Mouse (Mus musculus): ENCODE results near the gene Ccdc162. TPM values are rescaled to one million over a fixed set of nuclear protein-coding genes. Genes with fewer than 3 reads are reported as not detected.
"Not testable (repeated sequence)": the region's sequence is repeated elsewhere in the genome, so short reads cannot be mapped to it uniquely, and the experiment has no call there.

Ccdc162 gene
- polyA plus RNA-seq, 1 experiment from 2014 or later, result 0.91 TPM

- Histone ChIP-seq H3K9ac (no peak overlapping the region), H3K27ac (no peak overlapping the region), H3K36me3 (peaks cover 69% of the 10 kb centered on the region), H3K9me3 (no peaks in the 10 kb centered on the region), H3K4me3 (no peak overlapping the region), H3K4me1 (no peaks in the 10 kb centered on the region), H3K27me3 (no peaks in the 10 kb centered on the region), H3K4me2 (replicated peaks) (no peak overlapping the region)
- ATAC-seq (ENCODE audit: insufficient number of reproducible peaks, insufficient read depth, low FRiP score, low TSS enrichment), result no peak
- WGBS, result 86% methylated on average over 5 of the region's 5 CpGs
Observed at GRCm38 (mm10) chr10:41529972-41530371, 186.5 kb downstream of the Ccdc162 start.

- Histone ChIP-seq H3K9ac (no peak overlapping the region), H3K4me1 (peaks cover 19% of the 10 kb centered on the region), H3K36me3 (peaks cover 50% of the 10 kb centered on the region), H3K27me3 (no peaks in the 10 kb centered on the region), H3K4me2 (replicated peaks) (no peak overlapping the region), H3K4me3 (no peak overlapping the region), H3K9me3 (no peaks in the 10 kb centered on the region), H3K27ac (no peak overlapping the region)
- WGBS, result 80% methylated on average over 1 of the region's 1 CpGs
- ATAC-seq (ENCODE audit: insufficient number of reproducible peaks, insufficient read depth, low FRiP score, low TSS enrichment), result no peak
Observed at GRCm38 (mm10) chr10:41525696-41526095, 190.7 kb downstream of the Ccdc162 start.

- Histone ChIP-seq H3K9ac (no peak overlapping the region), H3K4me1 (peaks cover 19% of the 10 kb centered on the region), H3K27me3 (no peaks in the 10 kb centered on the region), H3K36me3 (peaks cover 32% of the 10 kb centered on the region), H3K4me2 (replicated peaks) (no peak overlapping the region), H3K27ac (no peak overlapping the region), H3K4me3 (no peak overlapping the region), H3K9me3 (no peaks in the 10 kb centered on the region)
- no peak for ATAC-seq (ENCODE audit: insufficient number of reproducible peaks, insufficient read depth, low FRiP score, low TSS enrichment)
- 76% methylated on average over 3 of the region's 3 CpGs for WGBS
Observed at GRCm38 (mm10) chr10:41523386-41523785, 193.0 kb downstream of the Ccdc162 start.

DNA sequence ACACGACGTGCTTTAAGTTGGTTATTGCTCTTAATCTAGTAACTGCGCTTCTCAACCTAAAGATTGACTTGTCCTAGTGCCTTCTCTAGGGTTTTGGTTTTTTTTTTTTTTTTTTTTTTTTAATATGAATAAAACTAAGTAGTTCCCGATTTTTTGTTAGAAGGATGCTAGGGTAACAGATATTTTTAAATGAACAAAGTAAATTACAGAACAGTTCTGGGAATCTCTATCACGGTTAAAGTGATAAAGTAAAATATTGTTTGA lies 196.1 kb downstream of the Ccdc162 start:
- H3K4me3 ChIP-seq, result peak overlapping the region; percentile 96
- ATAC-seq (ENCODE audit: insufficient number of reproducible peaks, insufficient read depth, low FRiP score, low TSS enrichment), result no peak
- H3K9ac ChIP-seq, result peak overlapping the region; percentile 93
- no peak overlapping the region for H3K27ac ChIP-seq
- H3K36me3 ChIP-seq, result peaks cover 14% of the 10 kb centered on the region
- H3K4me1 ChIP-seq, result peaks cover 19% of the 10 kb centered on the region
- peak overlapping the region; percentile 83 for H3K4me2 ChIP-seq (replicated peaks)
- 6% methylated on average over 5 of the region's 5 CpGs for WGBS
- no peaks in the 10 kb centered on the region for H3K9me3 ChIP-seq
- H3K27me3 ChIP-seq, result no peaks in the 10 kb centered on the region

GRCm38 (mm10) chr10:41519640-41520409 lies 196.6 kb downstream of the Ccdc162 start:
- Histone ChIP-seq H3K27me3 (no peaks in the 10 kb centered on the region), H3K27ac (peak overlapping the region; percentile 96), H3K4me2 (replicated peaks) (peak overlapping the region; percentile 83), H3K9me3 (no peaks in the 10 kb centered on the region), H3K36me3 (peaks cover 11% of the 10 kb centered on the region; the same call in 1 of the 2 replicates), H3K9ac (peak overlapping the region; percentile 93), H3K4me1 (peaks cover 19% of the 10 kb centered on the region), H3K4me3 (peak overlapping the region; percentile 96)
- ATAC-seq (ENCODE audit: insufficient number of reproducible peaks, insufficient read depth, low FRiP score, low TSS enrichment), result no peak; the same call in 1 of the 2 replicates
- under 1% methylated on average over 65 of the region's 65 CpGs for WGBS

DNA sequence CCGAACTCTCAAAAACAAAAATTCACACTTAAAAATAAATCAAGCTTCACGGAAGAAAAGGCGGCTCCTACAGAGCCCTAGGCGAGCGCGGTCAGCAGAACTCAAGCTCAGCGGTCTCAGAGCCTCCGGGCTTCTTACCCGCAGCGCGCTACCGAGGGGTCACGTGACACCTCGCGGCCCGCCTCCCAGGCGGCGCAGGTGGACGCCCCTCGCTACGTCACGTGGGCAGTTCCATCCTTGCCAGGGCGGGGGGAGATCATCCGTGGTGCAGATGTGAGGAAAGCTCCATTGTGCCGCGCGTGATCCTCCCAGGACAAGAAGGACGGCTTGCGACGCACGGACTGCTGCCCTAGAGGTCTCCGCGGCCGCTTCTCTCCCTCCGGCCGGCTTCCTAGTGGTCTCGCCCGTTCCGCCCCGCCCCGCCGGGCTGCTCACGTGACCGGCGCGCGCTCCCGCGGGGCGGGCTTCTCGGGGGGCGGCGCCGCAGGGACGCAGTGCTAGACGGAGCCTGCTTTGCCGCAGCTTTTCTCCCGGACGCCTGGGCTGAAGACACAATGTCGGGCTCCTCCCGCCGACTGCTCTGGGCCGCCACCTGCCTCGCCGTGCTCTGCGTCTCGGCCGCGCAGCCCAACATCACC lies 197.3 kb downstream of the Ccdc162 start, which contains the start of gene Cd164:
Cd164 (plus strand) TSS at position 434 of the 638 bp plus-strand sequence.
- Histone ChIP-seq H3K4me1 (peaks cover 19% of the 10 kb centered on the region), H3K9ac (peak within 1 kb of the TSS; percentile 93), H3K27ac (peak within 1 kb of the TSS; percentile 96), H3K4me2 (replicated peaks) (peak within 1 kb of the TSS; percentile 83), H3K4me3 (peak within 1 kb of the TSS; percentile 96), H3K36me3 (0 out of 2 replicates have a peak, but pooled peaks cover 5% of the 10 kb centered on the region), H3K27me3 (no peaks in the 10 kb centered on the region), H3K9me3 (no peaks in the 10 kb centered on the region)
- ATAC-seq (ENCODE audit: insufficient number of reproducible peaks, insufficient read depth, low FRiP score, low TSS enrichment), result peak; percentile 92
- WGBS, result under 1% methylated on average over 69 of the region's 69 CpGs

DNA sequence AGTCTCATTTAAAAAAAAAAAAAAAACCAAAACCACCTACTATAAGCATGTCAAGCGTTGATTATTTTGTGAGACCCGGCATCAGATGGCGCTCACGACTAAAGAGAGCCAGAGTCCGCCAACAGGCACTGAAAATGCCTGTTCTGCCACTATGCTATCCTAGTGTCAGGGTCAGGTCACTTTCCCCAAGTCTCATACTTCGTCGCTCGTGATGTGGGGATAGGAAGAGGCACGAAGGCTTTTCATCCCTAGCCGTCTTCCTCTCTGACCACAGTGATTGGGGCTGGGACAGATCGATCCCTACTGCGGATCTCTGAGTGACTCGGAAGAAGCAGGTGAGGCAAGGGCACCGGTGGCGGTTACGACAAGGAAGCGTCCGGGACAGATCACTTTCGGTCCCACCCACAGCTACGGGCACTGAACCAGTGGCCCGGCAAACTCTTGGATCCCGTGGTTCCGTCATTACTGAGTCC lies 197.9 kb downstream of the Ccdc162 start:
- under 1% methylated on average over 23 of the region's 23 CpGs for WGBS
- Histone ChIP-seq H3K9ac (peak overlapping the region; percentile 93), H3K4me2 (replicated peaks) (peak overlapping the region; percentile 83), H3K4me3 (peak overlapping the region; percentile 96), H3K9me3 (no peaks in the 10 kb centered on the region), H3K36me3 (no peaks in the 10 kb centered on the region), H3K4me1 (peaks cover 19% of the 10 kb centered on the region), H3K27ac (peak overlapping the region; percentile 96), H3K27me3 (no peaks in the 10 kb centered on the region)
- peak; percentile 79 for ATAC-seq (ENCODE audit: insufficient number of reproducible peaks, insufficient read depth, low FRiP score, low TSS enrichment)

- ATAC-seq (ENCODE audit: insufficient number of reproducible peaks, insufficient read depth, low FRiP score, low TSS enrichment), result no peak
- H3K27ac ChIP-seq, result no peak overlapping the region
- H3K4me1 ChIP-seq, result no peaks in the 10 kb centered on the region
- no peak overlapping the region for H3K4me2 ChIP-seq (replicated peaks)
- no peak overlapping the region for H3K4me3 ChIP-seq
- H3K27me3 ChIP-seq, result no peaks in the 10 kb centered on the region
- no peaks in the 10 kb centered on the region for H3K36me3 ChIP-seq
- H3K9me3 ChIP-seq, result no peaks in the 10 kb centered on the region
- H3K9ac ChIP-seq, result no peak overlapping the region
Observed at GRCm38 (mm10) chr10:41514921-41515320, 201.5 kb downstream of the Ccdc162 start.

DNA sequence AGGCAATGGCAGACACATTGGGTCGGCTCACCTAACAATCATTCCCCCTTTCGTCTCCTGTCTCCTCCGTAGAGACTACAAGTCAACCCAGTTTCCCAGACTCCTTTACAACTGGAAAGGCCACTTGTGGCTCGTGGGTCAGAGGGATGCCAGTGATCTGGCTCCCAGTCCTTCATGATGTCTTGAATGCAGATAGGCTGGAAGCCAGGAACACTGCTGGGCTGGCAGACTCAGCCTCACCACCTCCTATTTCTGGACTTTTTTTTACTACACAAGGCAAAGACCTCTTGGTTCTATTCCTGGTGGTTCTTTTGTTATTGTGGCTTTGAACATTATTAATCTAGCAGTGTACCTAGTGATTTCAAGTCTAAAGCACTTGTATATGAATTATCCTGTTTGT lies 202.1 kb downstream of the Ccdc162 start:
- H3K36me3 ChIP-seq, result no peaks in the 10 kb centered on the region
- no peak overlapping the region for H3K9ac ChIP-seq
- 73% methylated on average over 4 of the region's 4 CpGs for WGBS
- H3K9me3 ChIP-seq, result no peaks in the 10 kb centered on the region
- H3K4me2 ChIP-seq (replicated peaks), result no peak overlapping the region
- no peak for ATAC-seq (ENCODE audit: insufficient number of reproducible peaks, insufficient read depth, low FRiP score, low TSS enrichment)
- H3K4me1 ChIP-seq, result no peaks in the 10 kb centered on the region
- no peaks in the 10 kb centered on the region for H3K27me3 ChIP-seq
- H3K27ac ChIP-seq, result no peak overlapping the region
- no peak overlapping the region for H3K4me3 ChIP-seq

- no peak for ATAC-seq (ENCODE audit: insufficient number of reproducible peaks, insufficient read depth, low FRiP score, low TSS enrichment)
Observed at GRCm38 (mm10) chr10:41509160-41509559, 207.3 kb downstream of the Ccdc162 start.

GRCm38 (mm10) chr10:41505446-41505845 lies 211.0 kb downstream of the Ccdc162 start:
- not testable (repeated sequence) for H3K9ac ChIP-seq; H3K36me3 ChIP-seq; H3K4me3 ChIP-seq; H3K4me2 ChIP-seq (replicated peaks); H3K9me3 ChIP-seq; H3K4me1 ChIP-seq; H3K27me3 ChIP-seq; ATAC-seq (ENCODE audit: insufficient number of reproducible peaks, insufficient read depth, low FRiP score, low TSS enrichment); H3K27ac ChIP-seq
- WGBS, result 1% methylated on average over 3 of the region's 3 CpGs

More at GRCm38 (mm10) chr10:41509160-41509559, 207.3 kb downstream of the Ccdc162 start:
- Histone ChIP-seq H3K27ac (no peak overlapping the region), H3K36me3 (no peaks in the 10 kb centered on the region), H3K4me1 (no peaks in the 10 kb centered on the region), H3K9me3 (no peaks in the 10 kb centered on the region), H3K27me3 (no peaks in the 10 kb centered on the region), H3K4me3 (no peak overlapping the region), H3K4me2 (replicated peaks) (no peak overlapping the region), H3K9ac (no peak overlapping the region)
- 28% methylated on average over 2 of the region's 2 CpGs for WGBS

DNA sequence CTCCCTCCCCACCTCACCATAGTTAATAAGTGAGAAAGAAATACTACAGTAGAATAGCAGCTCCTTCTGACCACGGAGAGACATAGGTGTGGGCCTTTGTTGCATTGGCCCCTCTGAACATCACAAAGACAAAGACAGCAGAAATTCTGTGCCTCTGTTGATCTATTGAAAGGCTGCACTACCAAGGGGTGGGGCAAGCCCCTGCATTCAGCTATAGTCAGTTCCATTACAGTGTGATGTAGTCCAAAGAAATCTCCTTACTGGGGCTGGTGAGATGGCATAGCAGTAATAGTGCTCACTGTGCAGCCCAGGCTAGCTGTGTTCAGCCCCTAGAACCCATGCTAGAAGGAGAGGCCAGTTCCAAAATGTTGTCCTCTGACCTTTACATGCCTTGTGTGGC lies 211.4 kb downstream of the Ccdc162 start:
- Histone ChIP-seq H3K4me2 (replicated peaks) (no peak overlapping the region), H3K4me3 (no peak overlapping the region), H3K9ac (no peak overlapping the region), H3K9me3 (no peaks in the 10 kb centered on the region), H3K27me3 (no peaks in the 10 kb centered on the region), H3K27ac (no peak overlapping the region), H3K36me3 (no peaks in the 10 kb centered on the region), H3K4me1 (no peaks in the 10 kb centered on the region)
- ATAC-seq (ENCODE audit: insufficient number of reproducible peaks, insufficient read depth, low FRiP score, low TSS enrichment), result no peak
- 94% methylated on average over 1 of the region's 1 CpGs for WGBS

Measured in embryonic facial prominence, embryonic 12.5 days (tissue).